Mouse (Mus musculus): ENCODE measurements around the gene Pik3r1. TPM values are rescaled to one million over a fixed set of nuclear protein-coding genes. Genes with fewer than 3 reads are reported as not detected.

The Pik3r1 gene
- total RNA-seq, 2 experiments from 2014 or later: 41.3 to 52.1 TPM

GRCm38 (mm10) chr13:101798522-101798921, 30.5 kb upstream of the Pik3r1 start:
- H3K4me3 ChIP-seq: no peak overlapping the region
- TF ChIP-seq CTCF (IDR thresholded peaks at IDR 0.05): no peak
- H3K27ac ChIP-seq: no peak overlapping the region
- intact Hi-C loops (cut with DNase I): no loop called here
- DNase-seq: no peak

DNA sequence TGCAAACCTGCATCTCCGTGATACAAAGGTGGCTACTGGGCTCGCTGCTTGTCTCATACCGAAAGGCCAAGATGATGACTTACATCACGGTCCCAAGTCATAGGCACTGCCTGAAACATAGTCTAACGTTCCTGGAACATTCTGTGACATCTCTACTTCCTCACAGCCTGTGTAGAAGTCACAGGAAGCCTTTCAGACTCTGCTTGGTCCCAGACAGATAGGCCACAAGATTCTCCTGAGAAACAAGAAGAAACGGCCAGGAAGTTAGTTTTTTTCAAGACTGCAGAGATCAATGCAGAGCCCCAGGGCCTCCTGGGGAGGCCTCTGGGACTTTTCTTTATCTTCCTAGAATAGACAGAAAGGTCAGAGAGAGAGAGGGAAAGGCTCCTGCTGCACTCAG, 29.0 kb upstream of the Pik3r1 start:
- DNase-seq: no peak
- Histone ChIP-seq H3K4me3 (no peak overlapping the region), H3K27ac (no peak overlapping the region)
- TF ChIP-seq CTCF (IDR thresholded peaks at IDR 0.05): no peak
- intact Hi-C loops (cut with DNase I): no loop called here

DNA sequence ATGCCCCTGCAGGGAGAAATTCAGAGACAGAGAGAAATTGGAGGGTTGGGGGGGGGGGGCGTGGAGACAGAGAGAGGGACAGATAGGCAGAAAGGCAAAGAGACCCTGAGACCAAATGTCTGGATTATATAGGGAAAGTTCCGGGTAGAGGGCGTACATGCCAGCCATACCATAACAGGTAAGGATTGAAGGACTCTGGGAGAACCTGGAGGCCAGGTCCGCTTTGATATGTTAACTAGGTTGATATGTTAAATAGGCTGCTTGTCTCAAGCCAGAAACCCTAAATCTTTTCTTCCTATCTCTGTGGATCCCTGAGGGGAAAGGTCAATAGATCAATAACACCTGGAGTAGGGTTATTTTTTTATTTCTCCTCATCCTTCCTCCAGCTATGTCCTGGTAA, 17.7 kb upstream of the Pik3r1 start:
- intact Hi-C loops (cut with DNase I): no loop called here
- DNase-seq: no peak
- no peak overlapping the region for H3K27ac ChIP-seq
- TF ChIP-seq CTCF (IDR thresholded peaks at IDR 0.05): no peak
- H3K4me3 ChIP-seq: no peak overlapping the region

GRCm38 (mm10) chr13:101784651-101785289, 16.8 kb upstream of the Pik3r1 start:
- no peak overlapping the region for H3K27ac ChIP-seq
- intact Hi-C loops (cut with DNase I): no loop called here
- no peak for TF ChIP-seq CTCF (IDR thresholded peaks at IDR 0.05)
- DNase-seq: no peak
- H3K4me3 ChIP-seq: no peak overlapping the region

- Histone ChIP-seq H3K4me3 (no peak overlapping the region), H3K27ac (no peak overlapping the region)
- intact Hi-C loops (cut with DNase I): no loop called here
- DNase-seq: no peak
- no peak for TF ChIP-seq CTCF (IDR thresholded peaks at IDR 0.05)
These were observed 11.0 kb upstream of the Pik3r1 start for GRCm38 (mm10) chr13:101779011-101779410.

GRCm38 (mm10) chr13:101777851-101778250, 9.8 kb upstream of the Pik3r1 start:
- no peak overlapping the region for H3K4me3 ChIP-seq
- TF ChIP-seq CTCF (IDR thresholded peaks at IDR 0.05): no peak
- DNase-seq: no peak
- intact Hi-C loops (cut with DNase I): no loop called here
- peak overlapping the region; percentile 64 for H3K27ac ChIP-seq

GRCm38 (mm10) chr13:101771071-101771470, 3.1 kb upstream of the Pik3r1 start:
- no peak for TF ChIP-seq CTCF (IDR thresholded peaks at IDR 0.05)
- H3K4me3 ChIP-seq: no peak overlapping the region
- intact Hi-C loops (cut with DNase I): no loop called here
- peak overlapping the region; percentile 35; the same call in 1 of the 2 replicates for H3K27ac ChIP-seq
- no peak for DNase-seq

GRCm38 (mm10) chr13:101769955-101770354, 1.9 kb upstream of the Pik3r1 start:
- H3K27ac ChIP-seq: peak overlapping the region; percentile 9; the same call in 1 of the 2 replicates
- intact Hi-C loops (cut with DNase I): loop anchor here (2.0 to 10.0 kb wide), 3 partner anchors 39 to 555 kb away; no protein-coding TSS in a partner anchor
- H3K4me3 ChIP-seq: no peak overlapping the region
- TF ChIP-seq CTCF (IDR thresholded peaks at IDR 0.05): 0 out of 2 replicates have a peak, but pooled peaks have one; percentile 10
- DNase-seq: no peak

GRCm38 (mm10) chr13:101768630-101768991, 594 bp upstream of the Pik3r1 start:
- H3K27ac ChIP-seq: peak overlapping the region; percentile 99
- peak; percentile 51 for TF ChIP-seq CTCF (IDR thresholded peaks at IDR 0.05)
- DNase-seq: peak; percentile 87
- intact Hi-C loops (cut with DNase I): loop anchor here (2.0 to 10.0 kb wide), 3 partner anchors 40 to 556 kb away; no protein-coding TSS in a partner anchor
- peak overlapping the region; percentile 95 for H3K4me3 ChIP-seq

- Histone ChIP-seq H3K27ac (peak overlapping the region; percentile 99), H3K4me3 (peak overlapping the region; percentile 95)
- DNase-seq: peak; percentile 79
- intact Hi-C loops (cut with DNase I): loop anchor here (5.0 to 10.0 kb wide), 2 partner anchors 150 to 558 kb away; no protein-coding TSS in a partner anchor
- no peak for TF ChIP-seq CTCF (IDR thresholded peaks at IDR 0.05)
These were observed 806 bp downstream of the Pik3r1 start for GRCm38 (mm10) chr13:101767013-101767808.

- Histone ChIP-seq H3K4me3 (peak overlapping the region; percentile 95), H3K27ac (peak overlapping the region; percentile 99)
- intact Hi-C loops (cut with DNase I): loop anchor here (5.0 to 10.0 kb wide), 2 partner anchors 151 to 558 kb away; no protein-coding TSS in a partner anchor
- no peak for DNase-seq
- TF ChIP-seq CTCF (IDR thresholded peaks at IDR 0.05): no peak
These were observed 1.4 kb downstream of the Pik3r1 start for GRCm38 (mm10) chr13:101766605-101767012.

GRCm38 (mm10) chr13:101765976-101766375, 2.0 kb downstream of the Pik3r1 start:
- no peak for TF ChIP-seq CTCF (IDR thresholded peaks at IDR 0.05)
- intact Hi-C loops (cut with DNase I): loop anchor here (5.0 to 10.0 kb wide), 2 partner anchors 151 to 559 kb away; no protein-coding TSS in a partner anchor
- Histone ChIP-seq H3K27ac (peak overlapping the region; percentile 99), H3K4me3 (peak overlapping the region; percentile 95)
- DNase-seq: peak; percentile 61

GRCm38 (mm10) chr13:101764111-101764510, 3.9 kb downstream of the Pik3r1 start:
- H3K27ac ChIP-seq: peak overlapping the region; percentile 73
- peak overlapping the region; percentile 95 for H3K4me3 ChIP-seq
- intact Hi-C loops (cut with DNase I): loop anchor here (10.0 kb wide), 1 partner anchor 561 kb away; no protein-coding TSS in a partner anchor
- no peak for DNase-seq
- no peak for TF ChIP-seq CTCF (IDR thresholded peaks at IDR 0.05)
